ENCODE assay signal across 4 mouse cellular contexts in the genomic region with DNA sequence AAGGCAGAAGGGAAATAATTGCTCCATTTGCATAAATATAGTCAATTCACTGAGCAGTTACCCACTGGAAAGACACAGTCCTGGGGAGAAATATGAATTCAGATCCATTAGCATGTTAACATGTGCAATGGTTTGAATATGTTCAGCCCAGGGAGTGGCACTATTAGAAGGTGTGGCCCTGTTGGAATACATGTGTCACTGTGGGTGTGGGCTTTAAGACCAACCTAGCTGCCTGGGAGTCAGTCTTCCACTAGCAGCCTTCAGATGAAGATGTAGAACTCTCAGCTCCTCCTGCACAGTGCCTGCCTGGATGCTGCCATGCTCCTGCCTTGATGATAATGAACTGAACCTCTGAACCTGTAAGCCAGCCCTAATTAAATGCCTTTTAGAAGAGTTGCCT.
DNase-seq lines count a peak whose midpoint lies in the region; ATAC-seq and TF ChIP-seq lines count a peak whose summit lies in the region.
"Not testable (repeated sequence)": the region's sequence is repeated elsewhere in the genome, so short reads cannot be mapped to it uniquely, and the experiment has no call there.

No protein-coding gene starts in this region.

- not testable (repeated sequence) for TF ChIP-seq CTCF in stomach, postnatal 0 days (IDR thresholded peaks at IDR 0.05; ENCODE audit: low read depth)

- peaks cover 11% of the 10 kb centered on the region for H3K4me1 ChIP-seq in midbrain, embryonic 15.5 days
- H3K4me1 ChIP-seq in stomach, postnatal 0 days (replicated peaks; ENCODE audit: control insufficient read depth, insufficient read depth), result not testable (repeated sequence)

- H3K9me3 ChIP-seq in midbrain, embryonic 15.5 days; stomach, postnatal 0 days (ENCODE audit: control insufficient read depth, low read length): not testable (repeated sequence)

- TF ChIP-seq EP300 in stomach, postnatal 0 days (optimal IDR thresholded peaks at IDR 0.05), result not testable (repeated sequence)

- DNase-seq in heart, adult 11 months, result peak; percentile 67
- peak; percentile 25 for DNase-seq in splenic B cell, adult 2 months (ENCODE audit: low read depth, low spot score)
- peak; percentile 27 for DNase-seq in stomach, postnatal 0 days (ENCODE audit: low spot score)

- not testable (repeated sequence) for H3K36me3 ChIP-seq in midbrain, embryonic 15.5 days (replicated peaks); splenic B cell, adult 2 months (ENCODE audit: control insufficient read depth, insufficient read depth, low read length, poor library complexity, severe bottlenecking); stomach, postnatal 0 days (ENCODE audit: control insufficient read depth, insufficient read depth, low read length)

- ATAC-seq in midbrain, embryonic 15.5 days (replicated peaks), result 0 out of 2 replicates have a peak, but pooled peaks have one; percentile 6
- ATAC-seq in stomach, postnatal 0 days (ENCODE audit: low FRiP score, low TSS enrichment), result peak; percentile 75; the same call in 1 of the 2 replicates

- H3K4me3 ChIP-seq in midbrain, embryonic 15.5 days; stomach, postnatal 0 days (ENCODE audit: low read depth, low read length): not testable (repeated sequence)

- H3K27ac ChIP-seq in midbrain, embryonic 15.5 days, result not testable (repeated sequence)
- H3K27ac ChIP-seq in stomach, postnatal 0 days (replicated peaks), result peak overlapping the region; percentile 41; the same call in 1 of the 2 replicates

- not testable (repeated sequence) for H3K27me3 ChIP-seq in midbrain, embryonic 15.5 days (replicated peaks); splenic B cell, adult 2 months (ENCODE audit: control insufficient read depth, insufficient read depth, low read length, poor library complexity, severe bottlenecking); stomach, postnatal 0 days (ENCODE audit: control insufficient read depth, insufficient read depth, low read length)

- not testable (repeated sequence) for H3K9ac ChIP-seq in midbrain, embryonic 15.5 days; stomach, postnatal 0 days (ENCODE audit: low read length)

- not testable (repeated sequence) for H3K4me2 ChIP-seq in midbrain, embryonic 15.5 days; stomach, postnatal 0 days (replicated peaks; ENCODE audit: low read depth)
